Mouse (Mus musculus) MEL (cell line): ENCODE measurements around the gene Trim63. TPM values are rescaled to one million over a fixed set of nuclear protein-coding genes. Genes with fewer than 3 reads are reported as not detected.
A peak's percentile ranks its signal among the peaks of the same experiment; 100 is the strongest.

Source experiments
- DNase-seq: peaks from one replicate; pipeline ENCODE4 v3.0.0; 2011; ENCODE audit warnings: low read depth, low spot score
- H3K27ac ChIP-seq: 2 replicates; pipeline ENCODE4 v1.5.1; 2012; ENCODE audit warnings: low read depth, mild to moderate bottlenecking, control low read depth, low read length, moderate library complexity; ENCODE audit not compliant: control insufficient read depth
- H3K27me3 ChIP-seq, 2 experiments: fragments of 150-350 bp in 1 of 2; sonication (generic) in 1 of 2; 2 replicates each; pipeline ENCODE4 v1.6.1; 2012; ENCODE audit warnings: low read length in 2 of 2, mild to moderate bottlenecking in 2 of 2, improper control_type of control experiment in 1 of 2, moderate library complexity in 1 of 2; ENCODE audit not compliant: insufficient read depth in 2 of 2, control insufficient read depth in 1 of 2
- H3K36me3 ChIP-seq, 2 experiments: 2 replicates each; pipeline ENCODE4 v1.6.1; 2012 to 2014; ENCODE audit warnings: low read length in 2 of 2, improper control_type of control experiment in 1 of 2, inconsistent platforms in 1 of 2, mild to moderate bottlenecking in 1 of 2; ENCODE audit not compliant: insufficient read depth in 2 of 2, control insufficient read depth in 1 of 2
- H3K4me1 ChIP-seq, 2 experiments: fragments of 150-350 bp in 1 of 2; sonication (generic) in 1 of 2; 2 replicates each; pipeline ENCODE4 v1.6.1; 2012; ENCODE audit warnings: low read length in 2 of 2, improper control_type of control experiment in 1 of 2, mild to moderate bottlenecking in 1 of 2; ENCODE audit not compliant: insufficient read depth in 2 of 2, control insufficient read depth in 1 of 2
- H3K4me3 ChIP-seq, 2 experiments: fragments of 150-350 bp in 1 of 2; sonication (generic) in 1 of 2; 2 replicates each; pipeline ENCODE4 v1.5.1; 2012; ENCODE audit warnings: low read depth in 2 of 2, low read length in 2 of 2, mild to moderate bottlenecking in 2 of 2, moderate library complexity in 2 of 2, control low read depth in 1 of 2, improper control_type of control experiment in 1 of 2; ENCODE audit not compliant: control insufficient read depth in 1 of 2, insufficient read depth in 1 of 2
- H3K79me2 ChIP-seq: 2 replicates; pipeline ENCODE4 v1.6.1; 2012; ENCODE audit warnings: mild to moderate bottlenecking, low read length, moderate library complexity; ENCODE audit not compliant: control insufficient read depth, poor library complexity, insufficient read depth
- H3K9ac ChIP-seq: 2 replicates; pipeline ENCODE4 v1.6.1; 2012; ENCODE audit warnings: low read depth, mild to moderate bottlenecking, control low read depth, low read length, moderate library complexity; ENCODE audit not compliant: control insufficient read depth, poor library complexity, severe bottlenecking
- H3K9me3 ChIP-seq: fragments of 150-350 bp; sonication (generic); replicated peaks from 2 replicates; pipeline ENCODE4 v1.6.1; 2012; ENCODE audit warnings: mild to moderate bottlenecking, low read length, improper control_type of control experiment, moderate library complexity; ENCODE audit not compliant: insufficient read depth
- CHD2 ChIP-seq: IDR thresholded peaks from 2 replicates; pipeline ENCODE4 v1.6.1; 2011; ENCODE audit warnings: low read length, improper control_type of control experiment
- CTCF ChIP-seq, 3 experiments: IDR thresholded peaks in 2 of 3; conservative IDR thresholded peaks in 1 of 3; 2 replicates each; pipeline ENCODE4 v1.5.1; 2011 to 2012; ENCODE audit warnings: low read length in 3 of 3, low read depth in 2 of 3, mild to moderate bottlenecking in 2 of 3, improper control_type of control experiment in 1 of 3, inconsistent platforms in 1 of 3, mixed read lengths in 1 of 3, moderate library complexity in 1 of 3; ENCODE audit not compliant: control insufficient read depth in 1 of 3, insufficient read depth in 1 of 3, poor library complexity in 1 of 3, severe bottlenecking in 1 of 3
- ELF1 ChIP-seq: IDR thresholded peaks from 2 replicates; pipeline ENCODE4 v1.6.1; 2014; ENCODE audit warnings: low read depth, mild to moderate bottlenecking, inconsistent platforms, low read length, improper control_type of control experiment, moderate library complexity
- EP300 ChIP-seq, 2 experiments: IDR thresholded peaks; 2 replicates each; pipeline ENCODE4 v1.6.1; 2011; ENCODE audit warnings: improper control_type of control experiment in 2 of 2, low read length in 2 of 2, low read depth in 1 of 2, mild to moderate bottlenecking in 1 of 2
- ETS1 ChIP-seq: IDR thresholded peaks from 2 replicates; pipeline ENCODE4 v1.6.1; 2012; ENCODE audit warnings: low read depth, mild to moderate bottlenecking, inconsistent platforms, low read length, improper control_type of control experiment, moderate library complexity
- GATA1 ChIP-seq: IDR thresholded peaks from 2 replicates; pipeline ENCODE4 v1.6.1; 2011; ENCODE audit warnings: low read depth, low read length, improper control_type of control experiment
- JUND ChIP-seq: IDR thresholded peaks from 2 replicates; pipeline ENCODE4 v1.6.1; 2011; ENCODE audit warnings: low read depth, mild to moderate bottlenecking, improper control_type of control experiment, low read length
- KAT2A ChIP-seq: conservative IDR thresholded peaks from 2 replicates; pipeline ENCODE4 v1.6.1; 2012; ENCODE audit warnings: low read depth, low read length, improper control_type of control experiment, inconsistent platforms
- MAZ ChIP-seq: IDR thresholded peaks from 2 replicates; pipeline ENCODE4 v1.6.1; 2012; ENCODE audit warnings: low read depth, mild to moderate bottlenecking, inconsistent platforms, low read length, improper control_type of control experiment
- MYB ChIP-seq: IDR thresholded peaks from 2 replicates; pipeline ENCODE4 v1.6.1; 2011; ENCODE audit warnings: mild to moderate bottlenecking, low read depth, low read length, improper control_type of control experiment
- MYC ChIP-seq: IDR thresholded peaks from 2 replicates; pipeline ENCODE4 v1.6.1; 2011; ENCODE audit warnings: low read depth, mild to moderate bottlenecking, low read length, improper control_type of control experiment, moderate library complexity
- POLR2A ChIP-seq, 2 experiments: IDR thresholded peaks; 2 replicates each; pipeline ENCODE4 v1.6.1; 2011 to 2012; ENCODE audit warnings: low read length in 2 of 2, mild to moderate bottlenecking in 2 of 2, control low read depth in 1 of 2, improper control_type of control experiment in 1 of 2, low read depth in 1 of 2, moderate library complexity in 1 of 2; ENCODE audit not compliant: control insufficient read depth in 1 of 2, insufficient read depth in 1 of 2, poor library complexity in 1 of 2
- POLR2AphosphoS5 ChIP-seq: IDR thresholded peaks from 2 replicates; pipeline ENCODE4 v1.6.1; 2012; ENCODE audit warnings: low read depth, borderline replicate concordance, mild to moderate bottlenecking, inconsistent platforms, low read length, moderate library complexity, mixed read lengths
- RAD21 ChIP-seq: IDR thresholded peaks from 2 replicates; pipeline ENCODE4 v1.6.1; 2011; ENCODE audit warnings: mild to moderate bottlenecking, low read depth, low read length, improper control_type of control experiment
- RCOR1 ChIP-seq: IDR thresholded peaks from 2 replicates; pipeline ENCODE4 v1.6.1; 2012; ENCODE audit warnings: low read depth, mild to moderate bottlenecking, inconsistent platforms, low read length, improper control_type of control experiment
- SIN3A ChIP-seq: IDR thresholded peaks from 2 replicates; pipeline ENCODE4 v1.6.1; 2012; ENCODE audit warnings: low read length, improper control_type of control experiment, inconsistent platforms
- TAL1 ChIP-seq: IDR thresholded peaks from 2 replicates; pipeline ENCODE4 v1.6.1; 2012; ENCODE audit warnings: mild to moderate bottlenecking, inconsistent platforms, low read length, moderate library complexity, mixed read lengths
- TCF12 ChIP-seq: IDR thresholded peaks from 2 replicates; pipeline ENCODE4 v1.6.1; 2014; ENCODE audit warnings: low read depth, mild to moderate bottlenecking, inconsistent platforms, low read length, improper control_type of control experiment, moderate library complexity
- ZC3H11A ChIP-seq: IDR thresholded peaks from 2 replicates; pipeline ENCODE4 v1.6.1; 2012; ENCODE audit warnings: low read depth, mild to moderate bottlenecking, inconsistent platforms, low read length, improper control_type of control experiment
- ZMIZ1 ChIP-seq: IDR thresholded peaks from 2 replicates; pipeline ENCODE4 v1.6.1; 2012; ENCODE audit warnings: low read depth, mild to moderate bottlenecking, inconsistent platforms, low read length, improper control_type of control experiment, moderate library complexity
- ZNF384 ChIP-seq: IDR thresholded peaks from 2 replicates; pipeline ENCODE4 v1.6.1; 2012; ENCODE audit warnings: low read depth, mild to moderate bottlenecking, inconsistent platforms, low read length, improper control_type of control experiment
- polyA plus RNA-seq, 2 experiments: library from polyadenylated mRNA; stranded (reverse) in 1 of 2; unstranded in 1 of 2; fragments of >175 nt in 1 of 2; fragments of >200 nt in 1 of 2; gene quantifications; 2 replicates each; pipeline versions ENCODE4 v1.2.1 to v1.2.4; 2012; ENCODE audit warnings: low replicate concordance in 2 of 2, low read depth in 1 of 2; ENCODE audit not compliant: insufficient read length in 2 of 2, insufficient read depth in 1 of 2, missing spikeins in 1 of 2
- total RNA-seq: library from RNA; depleted of rRNA; stranded (reverse); fragments of 300-350 nt; gene quantifications from 2 replicates; pipeline ENCODE4 v1.2.3, GENCODE M21; 2012

The Trim63 gene
- total and polyA plus RNA-seq, 3 experiments: not detected

- peak; percentile 56 for DNase-seq
- H3K4me3 ChIP-seq: no peak overlapping the region
- TF ChIP-seq EP300 (IDR thresholded peaks at IDR 0.05; ENCODE audit: low read depth in 1 of 2, low read length in 2 of 2) (no peak), CTCF (IDR thresholded peaks at IDR 0.05 in 2 of 3, conservative IDR thresholded peaks at IDR 0.05 in 1 of 3; ENCODE audit: control insufficient read depth in 1 of 3, insufficient read depth in 1 of 3, low read depth in 2 of 3, low read length in 3 of 3, poor library complexity in 1 of 3, severe bottlenecking in 1 of 3) (peak in 2 of 3 experiments; percentile 23 to 27; a peak in 2 of 6 replicates), ETS1 (0 out of 2 replicates have a peak, but pooled peaks have one; percentile 25)
- H3K27me3 ChIP-seq: peaks cover 2% of the 10 kb centered on the region in 2 experiments; a peak in 2 of 4 replicates
- no peak overlapping the region for H3K27ac ChIP-seq
- no peaks in the 10 kb centered on the region for H3K4me1 ChIP-seq
- H3K9me3 ChIP-seq: no peaks in the 10 kb centered on the region
- no peaks in the 10 kb centered on the region for H3K79me2 ChIP-seq
- H3K36me3 ChIP-seq: no peaks in the 10 kb centered on the region
- no peak overlapping the region for H3K9ac ChIP-seq
Observed at GRCm38 (mm10) chr4:134307367-134308072, 7.4 kb upstream of the Trim63 start.

- Histone ChIP-seq H3K9me3 (no peaks in the 10 kb centered on the region), H3K4me1 (no peaks in the 10 kb centered on the region), H3K27ac (no peak overlapping the region), H3K9ac (no peak overlapping the region), H3K4me3 (no peak overlapping the region), H3K27me3 (peaks cover 2% of the 10 kb centered on the region in 2 experiments; a peak in 2 of 4 replicates), H3K36me3 (no peaks in the 10 kb centered on the region), H3K79me2 (no peaks in the 10 kb centered on the region)
- no peak for TF ChIP-seq CTCF (IDR thresholded peaks at IDR 0.05 in 2 of 3, conservative IDR thresholded peaks at IDR 0.05 in 1 of 3; ENCODE audit: control insufficient read depth in 1 of 3, insufficient read depth in 1 of 3, low read depth in 2 of 3, low read length in 3 of 3, poor library complexity in 1 of 3, severe bottlenecking in 1 of 3)
- TF ChIP-seq TAL1: no peak
- no peak for TF ChIP-seq POLR2AphosphoS5
- no peak for TF ChIP-seq MYC
- TF ChIP-seq ZC3H11A: no peak
- no peak for TF ChIP-seq GATA1
- no peak for TF ChIP-seq ZNF384
- no peak for TF ChIP-seq RCOR1
- no peak for TF ChIP-seq SIN3A
- no peak for TF ChIP-seq POLR2A (IDR thresholded peaks at IDR 0.05; ENCODE audit: control insufficient read depth in 1 of 2, insufficient read depth in 1 of 2, low read depth in 1 of 2, low read length in 2 of 2, poor library complexity in 1 of 2)
- TF ChIP-seq JUND: no peak
- no peak for TF ChIP-seq ZMIZ1
- no peak for TF ChIP-seq EP300 (IDR thresholded peaks at IDR 0.05; ENCODE audit: low read depth in 1 of 2, low read length in 2 of 2)
- TF ChIP-seq CHD2: no peak
- no peak for TF ChIP-seq KAT2A
- TF ChIP-seq ELF1: no peak
- no peak for TF ChIP-seq MYB
- TF ChIP-seq MAZ: no peak
- no peak for TF ChIP-seq RAD21
- TF ChIP-seq TCF12: no peak
- no peak for DNase-seq
Observed at GRCm38 (mm10) chr4:134310106-134310505, 4.8 kb upstream of the Trim63 start.
